Mouse (Mus musculus) ES-E14 (cell line): ENCODE data around the gene Dph2. TPM values are rescaled to one million over a fixed set of nuclear protein-coding genes. Genes with fewer than 3 reads are reported as not detected.

Experiments
- DNase-seq: peaks from one replicate; pipeline ENCODE4 v3.0.0-alpha.2; 2013; ENCODE audit warnings: low read depth, low spot score
- H3K27ac ChIP-seq: 2 replicates; pipeline ENCODE4 v1.5.1; 2012; ENCODE audit warnings: low read depth, mild to moderate bottlenecking, low read length, moderate library complexity, mixed read lengths; ENCODE audit not compliant: poor library complexity, insufficient read depth, severe bottlenecking
- H3K36me3 ChIP-seq: 2 replicates; pipeline ENCODE4 v1.6.1; 2012; ENCODE audit warnings: mild to moderate bottlenecking, low read length, moderate library complexity, mixed read lengths; ENCODE audit not compliant: control insufficient read depth, poor library complexity, insufficient read depth, severe bottlenecking
- H3K4me1 ChIP-seq, 2 experiments: fragments of 150-350 bp in 1 of 2; sonication (generic) in 1 of 2; 2 replicates each; pipeline ENCODE4 v1.6.1; 2012; ENCODE audit warnings: low read length in 2 of 2, mild to moderate bottlenecking in 1 of 2, mixed read lengths in 1 of 2; ENCODE audit not compliant: control insufficient read depth in 2 of 2, insufficient read depth in 2 of 2, poor library complexity in 1 of 2
- H3K4me3 ChIP-seq, 2 experiments: fragments of 150-350 bp in 1 of 2; sonication (generic) in 1 of 2; 2 replicates each; pipeline ENCODE4 v1.5.1; 2012; ENCODE audit warnings: low read length in 2 of 2, low read depth in 1 of 2, mild to moderate bottlenecking in 1 of 2, mixed read lengths in 1 of 2; ENCODE audit not compliant: insufficient read depth in 1 of 2, poor library complexity in 1 of 2, severe bottlenecking in 1 of 2
- H3K9ac ChIP-seq: 2 replicates; pipeline ENCODE4 v1.6.1; 2012; ENCODE audit warnings: low read depth, mild to moderate bottlenecking, low read length, mixed read lengths; ENCODE audit not compliant: poor library complexity, insufficient read depth, severe bottlenecking
- H3K9me3 ChIP-seq: fragments of 150-350 bp; sonication (generic); 2 replicates; pipeline ENCODE4 v1.6.1; 2012; ENCODE audit warnings: low read depth, mild to moderate bottlenecking, low read length; ENCODE audit not compliant: control insufficient read depth, insufficient read depth
- CHD2 ChIP-seq: IDR thresholded peaks from 2 replicates; pipeline ENCODE4 v1.6.1; 2014; ENCODE audit warnings: mild to moderate bottlenecking, low read depth, low read length, inconsistent platforms
- HCFC1 ChIP-seq: IDR thresholded peaks from 2 replicates; pipeline ENCODE4 v1.6.1; 2012; ENCODE audit warnings: low read length, inconsistent platforms, borderline replicate concordance; ENCODE audit not compliant: insufficient read depth
- MAFK ChIP-seq: IDR thresholded peaks from 2 replicates; pipeline ENCODE4 v1.6.1; 2014; ENCODE audit warnings: mild to moderate bottlenecking, low read depth, low read length, inconsistent platforms; ENCODE audit not compliant: insufficient read depth
- ZC3H11A ChIP-seq: IDR thresholded peaks from 2 replicates; pipeline ENCODE4 v1.6.1; 2012; ENCODE audit warnings: low read depth, mild to moderate bottlenecking, inconsistent platforms, low read length, borderline replicate concordance
- ZNF384 ChIP-seq: IDR thresholded peaks from 2 replicates; pipeline ENCODE4 v1.6.1; 2012; ENCODE audit warnings: low read depth, low read length, inconsistent platforms
- in situ Hi-C, 2 experiments: fragments of 600-800 bp; cut with MboI; formaldehyde crosslinking; loops; one replicate each; pipeline ENCODE4 v1.15.1; 2025; ENCODE audit warnings: low sequenced_read_pairs in 2 of 2, inconsistent platforms in 1 of 2; ENCODE audit not compliant: unreplicated experiment in 2 of 2
- total RNA-seq: library from RNA; depleted of rRNA; stranded (reverse); fragments of 300-350 nt; gene quantifications from 2 replicates; pipeline ENCODE4 v1.2.3, GENCODE M21; 2012

Dph2 gene
- total RNA-seq, 1 experiment: 25.1 TPM

GRCm38 (mm10) chr4:117866083-117866482 is 25.7 kb downstream of the Dph2 start:
- Histone ChIP-seq H3K9ac (no peak overlapping the region), H3K4me3 (no peak overlapping the region), H3K36me3 (peaks cover 7% of the 10 kb centered on the region; the same call in 1 of the 2 replicates), H3K4me1 (peaks cover 0 to 9% of the 10 kb centered on the region in 2 experiments; a peak in 2 of 4 replicates), H3K9me3 (no peaks in the 10 kb centered on the region), H3K27ac (no peak overlapping the region)
- TF ChIP-seq MAFK (no peak), CHD2 (no peak), ZC3H11A (no peak), HCFC1 (no peak), ZNF384 (no peak)
- in situ Hi-C loops: no loop called here
- no peak for DNase-seq

DNA sequence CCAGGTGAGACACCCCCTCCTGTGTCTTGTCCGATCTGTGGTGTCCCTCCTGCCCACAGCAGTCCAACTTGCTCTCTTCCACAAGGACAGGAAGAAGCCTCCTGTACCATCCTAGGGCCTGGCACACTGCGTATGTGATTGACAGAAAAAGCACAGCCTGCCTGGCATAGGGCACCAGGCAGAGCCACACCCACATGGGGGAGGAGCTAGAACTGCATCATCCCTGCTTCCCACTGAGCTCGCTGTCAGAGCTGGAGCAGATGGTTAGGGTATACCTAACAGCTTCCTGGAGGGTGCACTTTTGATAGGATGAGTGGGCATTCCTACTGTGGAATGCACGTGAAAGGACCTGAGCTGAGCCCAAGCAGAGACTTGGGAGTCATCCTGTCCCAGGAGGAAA is 29.0 kb downstream of the Dph2 start:
- TF ChIP-seq MAFK (no peak), ZC3H11A (no peak), CHD2 (no peak), HCFC1 (no peak), ZNF384 (no peak)
- DNase-seq: no peak
- in situ Hi-C loops: no loop called here
- Histone ChIP-seq H3K4me3 (no peak overlapping the region), H3K36me3 (peaks cover 7% of the 10 kb centered on the region; the same call in 1 of the 2 replicates), H3K4me1 (peaks cover 0 to 2% of the 10 kb centered on the region in 2 experiments; a peak in 1 of 4 replicates), H3K9ac (no peak overlapping the region), H3K9me3 (no peaks in the 10 kb centered on the region), H3K27ac (no peak overlapping the region)

- Histone ChIP-seq H3K4me1 (no peaks in the 10 kb centered on the region; a peak in 1 of 4 replicates), H3K4me3 (no peak overlapping the region), H3K27ac (no peak overlapping the region), H3K9me3 (no peaks in the 10 kb centered on the region), H3K9ac (no peak overlapping the region), H3K36me3 (peaks cover 17% of the 10 kb centered on the region; the same call in 1 of the 2 replicates)
- in situ Hi-C loops: no loop called here
- no peak for DNase-seq
- TF ChIP-seq ZNF384 (no peak), MAFK (no peak), CHD2 (no peak), ZC3H11A (no peak)
Observed at GRCm38 (mm10) chr4:117860570-117860969, 31.3 kb downstream of the Dph2 start.

- TF ChIP-seq ZNF384 (no peak), HCFC1 (no peak), CHD2 (no peak), ZC3H11A (no peak), MAFK (no peak)
- no peaks in the 10 kb centered on the region; a peak in 1 of 4 replicates for H3K4me1 ChIP-seq
- in situ Hi-C loops: no loop called here
- H3K27ac ChIP-seq: no peak overlapping the region
- no peak overlapping the region for H3K9ac ChIP-seq
- H3K9me3 ChIP-seq: no peaks in the 10 kb centered on the region
- H3K4me3 ChIP-seq: no peak overlapping the region
- H3K36me3 ChIP-seq: peaks cover 12% of the 10 kb centered on the region; the same call in 1 of the 2 replicates
- DNase-seq: no peak
Observed at GRCm38 (mm10) chr4:117858794-117859193, 33.0 kb downstream of the Dph2 start.

- in situ Hi-C loops: no loop called here
- H3K4me3 ChIP-seq: no peak overlapping the region
- no peak for DNase-seq
- no peaks in the 10 kb centered on the region for H3K4me1 ChIP-seq
- H3K9me3 ChIP-seq: no peaks in the 10 kb centered on the region
- no peak for TF ChIP-seq ZC3H11A
- no peak for TF ChIP-seq HCFC1
- TF ChIP-seq CHD2: no peak
- TF ChIP-seq MAFK: no peak
- TF ChIP-seq ZNF384: no peak
- H3K9ac ChIP-seq: no peak overlapping the region
- peaks cover 10% of the 10 kb centered on the region; the same call in 1 of the 2 replicates for H3K36me3 ChIP-seq
- H3K27ac ChIP-seq: no peak overlapping the region
Observed at GRCm38 (mm10) chr4:117855146-117855545, 36.7 kb downstream of the Dph2 start.
